Mouse (Mus musculus) megakaryocyte, embryonic 14.5 days (primary cell): Measurements from ENCODE around the gene Nbas. TPM values are rescaled to one million over a fixed set of nuclear protein-coding genes. Genes with fewer than 3 reads are reported as not detected.

Experiments
- H3K27me3 ChIP-seq: replicated peaks from 2 replicates; pipeline ENCODE3; 2012; ENCODE audit warnings: inconsistent platforms
- H3K36me3 ChIP-seq: replicated peaks from 2 replicates; pipeline ENCODE3; 2012; ENCODE audit warnings: low read length, inconsistent platforms, mixed read lengths
- H3K4me1 ChIP-seq: 2 replicates; pipeline ENCODE4 v1.6.1; 2012; ENCODE audit warnings: inconsistent platforms
- H3K4me3 ChIP-seq: replicated peaks from 2 replicates; pipeline ENCODE3; 2012; ENCODE audit warnings: moderate library complexity, mild to moderate bottlenecking, inconsistent platforms
- H3K9me3 ChIP-seq: 2 replicates; pipeline ENCODE4 v1.6.1; 2012; ENCODE audit warnings: inconsistent platforms
- FLI1 ChIP-seq: IDR thresholded peaks from 2 replicates; pipeline ENCODE4 v1.6.1; 2012; ENCODE audit warnings: low read length, inconsistent platforms, mixed read lengths
- GATA1 ChIP-seq: IDR thresholded peaks from 3 replicates; pipeline ENCODE4 v1.6.1; 2012; ENCODE audit warnings: mixed read lengths, low read length, inconsistent platforms, borderline replicate concordance
- polyA plus RNA-seq: library from polyadenylated mRNA; stranded (reverse); fragments of >175 nt; gene quantifications from 2 replicates; pipeline ENCODE4 v1.2.3, GENCODE M21; 2012; ENCODE audit warnings: low replicate concordance; ENCODE audit not compliant: insufficient read depth

The Nbas gene
- polyA plus RNA-seq, 1 experiment = 7.9 TPM

DNA sequence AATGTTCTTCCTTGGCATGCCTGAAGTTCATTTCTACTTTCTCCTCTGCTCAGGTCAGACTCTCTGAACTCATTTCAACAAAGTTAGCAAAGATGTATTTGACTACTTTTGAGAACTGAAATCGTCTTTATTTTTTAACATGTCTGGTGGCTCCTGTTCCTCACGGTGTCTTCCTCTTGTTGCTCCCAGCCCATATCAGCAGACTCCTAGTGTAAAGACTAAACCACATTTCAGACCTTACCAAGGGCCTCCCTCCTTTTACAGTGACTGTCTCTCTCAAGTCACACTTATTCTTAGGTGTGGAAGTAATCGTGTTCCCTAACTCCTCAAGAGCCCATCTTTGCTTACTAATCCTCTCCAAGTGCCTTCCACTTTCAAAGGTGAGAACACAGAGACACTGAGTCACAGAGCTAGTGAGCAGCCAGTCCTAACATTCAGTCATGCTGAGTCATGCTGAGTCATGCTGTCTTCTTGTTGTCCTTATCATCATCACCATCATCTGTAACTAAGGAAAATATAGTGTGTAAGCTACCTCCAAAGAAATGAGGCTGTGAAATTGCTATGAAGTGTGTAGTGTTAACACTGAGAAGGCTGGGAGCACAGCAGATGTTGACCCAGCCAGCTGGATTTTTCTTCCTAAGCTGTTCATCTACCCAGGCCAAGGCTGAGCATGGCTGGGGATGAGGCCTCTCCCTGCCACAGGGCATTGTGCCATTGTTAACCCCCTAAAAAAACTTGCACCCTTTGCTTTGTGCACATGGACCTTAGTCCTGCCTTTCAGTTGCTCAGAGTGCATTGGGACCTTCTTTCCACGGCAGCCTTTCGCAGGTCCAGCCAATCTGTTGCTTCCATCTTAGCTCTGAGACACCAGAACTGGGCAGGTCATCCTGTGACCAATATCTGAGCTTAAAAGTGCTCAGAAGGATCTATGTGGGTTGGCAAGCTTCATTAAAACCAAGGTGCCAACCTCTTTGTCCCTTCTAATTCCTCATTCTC, 307.0 kb downstream of the Nbas start:
- H3K4me1 ChIP-seq = peaks cover 22% of the 10 kb centered on the region
- no peaks in the 10 kb centered on the region for H3K27me3 ChIP-seq
- H3K9me3 ChIP-seq = peaks cover 6% of the 10 kb centered on the region
- peaks cover 13% of the 10 kb centered on the region for H3K36me3 ChIP-seq
- TF ChIP-seq GATA1 = no peak
- TF ChIP-seq FLI1 = no peak
- peak overlapping the region; percentile 31 for H3K4me3 ChIP-seq

GRCm38 (mm10) chr12:13576761-13577160, 307.8 kb downstream of the Nbas start:
- Histone ChIP-seq H3K4me3 (no peak overlapping the region), H3K27me3 (no peaks in the 10 kb centered on the region), H3K9me3 (peaks cover 6% of the 10 kb centered on the region), H3K4me1 (peaks cover 22% of the 10 kb centered on the region), H3K36me3 (peaks cover 22% of the 10 kb centered on the region)
- TF ChIP-seq FLI1 = no peak
- no peak for TF ChIP-seq GATA1

- TF ChIP-seq GATA1 = no peak
- no peak for TF ChIP-seq FLI1
Observed at GRCm38 (mm10) chr12:13580796-13581195, 311.9 kb downstream of the Nbas start.

DNA sequence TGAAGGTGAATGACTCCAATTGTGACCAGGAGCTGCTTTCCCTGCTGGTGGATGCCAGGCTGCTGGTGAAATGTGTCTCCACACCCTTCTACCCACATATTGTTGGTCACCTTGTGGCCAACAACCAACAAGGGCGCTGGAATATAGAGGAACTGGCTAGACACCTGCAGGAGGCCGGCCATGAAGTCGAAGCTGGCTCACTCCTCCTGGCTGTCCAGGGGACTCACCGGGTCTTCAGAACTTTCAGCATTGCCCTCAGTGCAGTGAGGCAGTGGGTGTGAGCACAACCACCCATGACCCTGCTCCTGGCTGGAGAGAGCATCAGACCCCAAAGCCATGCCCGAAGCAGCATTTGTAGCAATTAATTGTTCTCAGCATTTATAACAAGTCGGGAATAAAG, 314.5 kb downstream of the Nbas start:
- Histone ChIP-seq H3K36me3 (peaks cover 42% of the 10 kb centered on the region), H3K4me3 (no peak overlapping the region)
- TF ChIP-seq FLI1 (no peak), GATA1 (no peak)

More at GRCm38 (mm10) chr12:13580796-13581195, 311.9 kb downstream of the Nbas start:
- peaks cover 42% of the 10 kb centered on the region for H3K36me3 ChIP-seq
- H3K9me3 ChIP-seq = peaks cover 12% of the 10 kb centered on the region
- no peak overlapping the region for H3K4me3 ChIP-seq
- H3K27me3 ChIP-seq = no peaks in the 10 kb centered on the region
- H3K4me1 ChIP-seq = peaks cover 8% of the 10 kb centered on the region

GRCm38 (mm10) chr12:13585527-13586156, 316.7 kb downstream of the Nbas start:
- TF ChIP-seq GATA1 (no peak), FLI1 (no peak)
- 0 out of 2 replicates have a peak, but pooled peaks cover 6% of the 10 kb centered on the region for H3K9me3 ChIP-seq
- H3K27me3 ChIP-seq = no peaks in the 10 kb centered on the region
- H3K4me3 ChIP-seq = no peak overlapping the region
- no peaks in the 10 kb centered on the region for H3K4me1 ChIP-seq
- H3K36me3 ChIP-seq = peaks cover 34% of the 10 kb centered on the region

More for the DNA sequence above, 314.5 kb downstream of the Nbas start:
- peaks cover 12% of the 10 kb centered on the region for H3K9me3 ChIP-seq
- no peaks in the 10 kb centered on the region for H3K4me1 ChIP-seq
- H3K27me3 ChIP-seq = no peaks in the 10 kb centered on the region

- Histone ChIP-seq H3K4me1 (no peaks in the 10 kb centered on the region), H3K36me3 (peaks cover 20% of the 10 kb centered on the region), H3K9me3 (0 out of 2 replicates have a peak, but pooled peaks cover 6% of the 10 kb centered on the region), H3K4me3 (no peak overlapping the region), H3K27me3 (no peaks in the 10 kb centered on the region)
- TF ChIP-seq FLI1 = no peak
- TF ChIP-seq GATA1 = no peak
Observed at GRCm38 (mm10) chr12:13587675-13588074, 318.7 kb downstream of the Nbas start.

DNA sequence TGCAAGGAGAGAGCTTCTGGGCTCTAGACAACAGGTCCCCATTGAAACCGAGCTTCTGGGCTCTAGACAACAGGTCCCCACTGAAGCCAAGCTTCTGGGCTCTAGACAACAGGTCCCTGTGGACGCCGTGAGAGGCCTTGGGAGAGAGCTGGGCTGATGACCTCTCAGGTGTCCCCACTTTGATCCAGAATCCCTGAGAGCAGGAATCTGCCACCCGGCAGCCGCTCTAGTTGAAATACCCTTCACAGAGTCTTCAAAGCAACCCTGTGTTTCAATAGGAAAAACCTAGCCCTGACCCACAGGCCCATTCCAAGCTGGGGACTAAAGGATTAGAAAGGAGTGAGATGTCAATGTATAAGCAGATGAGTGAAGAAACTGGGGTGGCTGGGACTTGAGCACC, 320.1 kb downstream of the Nbas start:
- no peak overlapping the region for H3K4me3 ChIP-seq
- H3K27me3 ChIP-seq = no peaks in the 10 kb centered on the region
- H3K9me3 ChIP-seq = peaks cover 13% of the 10 kb centered on the region
- TF ChIP-seq FLI1 = no peak
- H3K36me3 ChIP-seq = peaks cover 8% of the 10 kb centered on the region
- H3K4me1 ChIP-seq = no peaks in the 10 kb centered on the region

DNA sequence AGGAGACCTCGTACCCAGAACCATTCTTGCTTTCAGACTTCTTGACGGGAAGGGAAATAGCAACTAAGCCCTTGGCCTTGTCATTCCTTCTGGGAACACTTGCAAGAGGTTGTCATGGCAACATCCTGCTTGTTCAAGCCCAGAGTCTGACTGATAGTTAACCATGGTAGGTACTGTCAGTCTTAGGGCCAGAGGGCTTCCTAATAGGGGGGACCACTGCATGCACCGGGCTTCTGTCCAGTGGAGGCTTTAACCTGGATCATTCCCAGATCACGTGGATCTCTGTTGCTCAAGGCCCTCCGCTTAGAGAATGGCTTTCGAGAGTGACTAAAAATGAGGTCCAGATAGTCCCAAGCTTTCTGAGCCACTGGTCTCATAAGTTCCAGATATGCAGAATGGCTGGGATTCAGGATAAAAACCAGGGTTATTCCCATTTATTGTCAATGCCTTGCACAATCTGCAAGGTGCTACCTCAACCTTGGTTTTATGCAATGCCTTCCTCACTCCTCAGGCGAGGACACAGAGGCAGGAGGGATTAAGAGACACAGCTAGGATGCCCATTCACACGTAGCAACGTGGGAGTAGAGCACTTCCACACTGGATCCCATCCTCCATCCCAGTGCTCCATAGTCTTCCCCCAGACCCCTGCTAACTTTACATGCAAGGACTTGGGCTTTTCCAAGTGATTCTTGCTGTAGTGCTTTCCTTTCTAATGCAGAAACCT, 326.0 kb downstream of the Nbas start:
- H3K4me3 ChIP-seq = no peak overlapping the region
- no peak for TF ChIP-seq GATA1
- TF ChIP-seq FLI1 = no peak
- no peaks in the 10 kb centered on the region for H3K36me3 ChIP-seq
- H3K9me3 ChIP-seq = peaks cover 19% of the 10 kb centered on the region
- H3K27me3 ChIP-seq = no peaks in the 10 kb centered on the region
- H3K4me1 ChIP-seq = no peaks in the 10 kb centered on the region

GRCm38 (mm10) chr12:13597026-13597425, 328.1 kb downstream of the Nbas start:
- TF ChIP-seq GATA1 = no peak
- no peak for TF ChIP-seq FLI1
- no peaks in the 10 kb centered on the region for H3K27me3 ChIP-seq
- H3K4me3 ChIP-seq = no peak overlapping the region
- no peaks in the 10 kb centered on the region for H3K36me3 ChIP-seq
- no peaks in the 10 kb centered on the region for H3K4me1 ChIP-seq
- peaks cover 19% of the 10 kb centered on the region for H3K9me3 ChIP-seq

- TF ChIP-seq GATA1 (no peak), FLI1 (no peak)
- no peaks in the 10 kb centered on the region for H3K4me1 ChIP-seq
- no peaks in the 10 kb centered on the region for H3K36me3 ChIP-seq
- peaks cover 15% of the 10 kb centered on the region; the same call in 1 of the 2 replicates for H3K9me3 ChIP-seq
- H3K4me3 ChIP-seq = no peak overlapping the region
- H3K27me3 ChIP-seq = no peaks in the 10 kb centered on the region
Observed at GRCm38 (mm10) chr12:13598545-13598944, 329.6 kb downstream of the Nbas start.
